Mouse (Mus musculus): ENCODE measurements around the gene St6galnac4. TPM values are rescaled to one million over a fixed set of nuclear protein-coding genes. Genes with fewer than 3 reads are reported as not detected.

St6galnac4 gene
- polyA plus RNA-seq, 1 experiment from 2014 or later = 40.6 TPM

DNA sequence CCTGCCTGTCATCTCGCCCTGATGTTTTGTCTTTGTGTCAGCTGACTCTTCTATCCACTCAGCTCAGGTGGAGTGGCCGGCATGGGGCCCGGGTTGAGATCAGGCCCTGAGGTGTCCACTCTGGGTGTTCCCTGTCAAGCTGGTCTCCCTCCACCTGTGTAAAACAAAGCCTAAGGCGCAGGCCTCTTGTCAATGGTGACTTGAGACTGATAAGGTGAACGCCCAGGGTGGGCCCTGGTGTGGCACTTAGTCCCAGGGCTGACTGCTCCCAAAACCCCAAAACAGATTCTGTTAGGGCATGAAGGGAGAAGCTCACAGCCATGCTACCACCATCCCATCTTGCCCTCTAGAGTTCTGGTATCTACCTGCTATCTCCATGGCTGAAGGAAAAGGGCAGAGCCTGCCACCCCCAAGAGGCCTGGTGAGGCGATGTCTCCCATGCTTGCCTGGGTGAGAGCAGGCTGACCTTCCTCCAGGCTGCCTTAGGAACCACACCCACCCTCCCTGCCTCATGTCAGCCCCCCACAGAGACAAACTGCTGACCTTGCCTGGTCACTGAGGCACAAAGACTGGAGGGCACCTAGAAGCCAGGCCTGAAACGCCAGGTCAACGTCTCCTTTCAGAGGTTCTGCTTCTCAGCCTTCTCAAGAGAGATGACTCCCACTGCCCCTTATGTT, 58.0 kb downstream of the St6galnac4 start:
- whole genome bisulfite sequencing = 78% methylated on average over 8 of the region's 8 CpGs
- Histone ChIP-seq H3K36me3 (ENCODE audit: control insufficient read depth, insufficient read depth) (no peaks in the 10 kb centered on the region), H3K9ac (ENCODE audit: low read length) (no peak overlapping the region), H3K4me1 (ENCODE audit: control insufficient read depth, insufficient read depth, low read length) (peaks cover 44% of the 10 kb centered on the region), H3K27ac (ENCODE audit: low read length) (no peak overlapping the region), H3K4me3 (ENCODE audit: low read length) (no peak overlapping the region), H3K9me3 (replicated peaks; ENCODE audit: control insufficient read depth, low read length) (no peaks in the 10 kb centered on the region), H3K4me2 (ENCODE audit: low read depth, low read length) (no peak overlapping the region), H3K27me3 (ENCODE audit: control insufficient read depth, insufficient read depth, low read length) (no peaks in the 10 kb centered on the region)
- no peak for ATAC-seq (replicated peaks; ENCODE audit: extremely low read depth, insufficient read depth, low FRiP score)

GRCm38 (mm10) chr2:32645647-32646046, 58.8 kb downstream of the St6galnac4 start:
- H3K4me3 ChIP-seq (ENCODE audit: low read length) = no peak overlapping the region
- peak overlapping the region; percentile 89 for H3K27ac ChIP-seq (ENCODE audit: low read length)
- no peaks in the 10 kb centered on the region for H3K27me3 ChIP-seq (ENCODE audit: control insufficient read depth, insufficient read depth, low read length)
- H3K36me3 ChIP-seq (ENCODE audit: control insufficient read depth, insufficient read depth) = no peaks in the 10 kb centered on the region
- H3K9me3 ChIP-seq (replicated peaks; ENCODE audit: control insufficient read depth, low read length) = no peaks in the 10 kb centered on the region
- H3K9ac ChIP-seq (ENCODE audit: low read length) = no peak overlapping the region
- no peak overlapping the region for H3K4me2 ChIP-seq (ENCODE audit: low read depth, low read length)
- H3K4me1 ChIP-seq (ENCODE audit: control insufficient read depth, insufficient read depth, low read length) = peaks cover 40% of the 10 kb centered on the region
- WGBS = 60% methylated on average over 3 of the region's 3 CpGs
- no peak for ATAC-seq (replicated peaks; ENCODE audit: extremely low read depth, insufficient read depth, low FRiP score)

DNA sequence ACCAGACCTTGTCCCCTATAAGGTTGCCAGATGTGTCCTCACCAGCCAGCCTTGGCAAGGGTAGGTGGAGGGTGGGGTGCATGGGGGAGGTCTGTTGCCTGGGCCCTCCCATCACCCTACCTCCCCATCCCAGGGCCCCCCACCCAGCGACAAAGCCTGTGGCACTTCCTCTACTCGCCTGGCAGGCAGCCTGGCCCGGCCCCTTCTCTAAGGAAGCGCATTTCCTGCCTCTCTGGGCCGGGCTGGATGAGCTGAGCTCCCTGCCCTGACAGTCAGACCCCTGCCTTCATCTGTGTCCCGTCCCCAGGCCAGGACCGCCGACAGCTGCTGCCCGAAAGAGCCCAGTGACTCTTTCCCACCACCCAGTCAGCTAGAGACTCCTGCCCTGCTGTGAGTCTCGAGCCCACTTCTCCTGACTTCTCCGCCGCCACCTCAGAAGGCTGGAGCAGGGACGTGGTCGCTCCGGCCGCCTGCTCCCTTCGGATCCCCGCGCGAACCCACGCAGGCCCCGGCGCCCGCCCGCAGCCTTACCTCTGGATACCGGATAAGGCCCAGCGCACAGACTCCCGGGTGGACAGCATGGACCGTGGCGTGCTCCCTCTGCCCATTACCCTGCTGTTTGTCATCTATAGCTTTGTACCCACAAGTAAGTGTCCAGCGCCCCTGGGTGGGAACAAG, 59.6 kb downstream of the St6galnac4 start, which contains the start of gene Eng:
Gene Eng, plus strand, starts transcription at position 217 of the 678 bp plus-strand sequence.
- Histone ChIP-seq H3K36me3 (ENCODE audit: control insufficient read depth, insufficient read depth) (no peaks in the 10 kb centered on the region), H3K4me1 (ENCODE audit: control insufficient read depth, insufficient read depth, low read length) (peaks cover 37% of the 10 kb centered on the region), H3K4me2 (ENCODE audit: low read depth, low read length) (peak within 1 kb of the TSS; percentile 41), H3K4me3 (ENCODE audit: low read length) (peak within 1 kb of the TSS; percentile 61), H3K9me3 (replicated peaks; ENCODE audit: control insufficient read depth, low read length) (no peaks in the 10 kb centered on the region), H3K27ac (ENCODE audit: low read length) (peak within 1 kb of the TSS; percentile 89), H3K9ac (ENCODE audit: low read length) (peak within 1 kb of the TSS; percentile 80), H3K27me3 (ENCODE audit: control insufficient read depth, insufficient read depth, low read length) (no peaks in the 10 kb centered on the region)
- ATAC-seq (replicated peaks; ENCODE audit: extremely low read depth, insufficient read depth, low FRiP score) = peak; percentile 69
- WGBS = 41% methylated on average over 31 of the region's 31 CpGs

DNA sequence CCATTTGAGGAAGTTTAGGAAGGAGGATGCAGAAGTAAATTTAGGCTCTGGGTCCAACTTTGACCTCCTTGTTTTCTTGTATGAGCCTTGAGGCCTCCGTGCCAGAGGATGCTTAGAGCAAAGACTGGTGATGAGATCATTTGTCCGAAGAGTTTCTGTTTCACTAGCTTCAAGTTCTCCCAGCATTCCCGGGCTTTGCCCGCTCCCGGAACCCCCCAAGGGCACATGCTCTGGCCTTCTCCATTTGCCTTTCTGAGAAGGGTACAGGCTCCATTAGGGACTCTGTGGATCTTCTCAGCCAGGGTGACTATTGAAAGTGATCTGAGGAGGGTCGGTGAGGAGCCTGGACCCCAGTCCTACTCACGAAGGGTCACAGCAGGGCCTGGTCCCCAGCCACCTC, 60.5 kb downstream of the St6galnac4 start:
- H3K9me3 ChIP-seq (replicated peaks; ENCODE audit: control insufficient read depth, low read length) = no peaks in the 10 kb centered on the region
- peak overlapping the region; percentile 61 for H3K4me3 ChIP-seq (ENCODE audit: low read length)
- ATAC-seq (replicated peaks; ENCODE audit: extremely low read depth, insufficient read depth, low FRiP score) = no peak
- peaks cover 29% of the 10 kb centered on the region for H3K4me1 ChIP-seq (ENCODE audit: control insufficient read depth, insufficient read depth, low read length)
- H3K27ac ChIP-seq (ENCODE audit: low read length) = peak overlapping the region; percentile 89
- H3K36me3 ChIP-seq (ENCODE audit: control insufficient read depth, insufficient read depth) = no peaks in the 10 kb centered on the region
- H3K4me2 ChIP-seq (ENCODE audit: low read depth, low read length) = peak overlapping the region; percentile 41
- WGBS = 59% methylated on average over 7 of the region's 7 CpGs
- H3K9ac ChIP-seq (ENCODE audit: low read length) = peak overlapping the region; percentile 80
- no peaks in the 10 kb centered on the region for H3K27me3 ChIP-seq (ENCODE audit: control insufficient read depth, insufficient read depth, low read length)

Other genes with a start within 250 kb of the St6galnac4 start
- 36.7 and 38.4 TPM in 2 replicates for gene Ciz1, start 234.8 kb upstream of the St6galnac4 start, polyA plus RNA-seq (2015; fragmentation: Nextera tagmentation; extraction: Ambion mirVana)
- 2.4 and 2.7 TPM in 2 replicates for gene Dnm1, start 233.8 kb upstream of the St6galnac4 start, polyA plus RNA-seq (2015; fragmentation: Nextera tagmentation; extraction: Ambion mirVana)
- gene 1110008P14Rik, start 205.2 kb upstream of the St6galnac4 start, polyA plus RNA-seq (2015; fragmentation: Nextera tagmentation; extraction: Ambion mirVana) = 46.3 and 46.5 TPM in 2 replicates
- gene Lcn2, start 198.8 kb upstream of the St6galnac4 start, polyA plus RNA-seq (2015; fragmentation: Nextera tagmentation; extraction: Ambion mirVana) = 1.9 and 2.5 TPM in 2 replicates
- 44.2 and 50.7 TPM in 2 replicates for gene Ptges2, start 191.2 kb upstream of the St6galnac4 start, polyA plus RNA-seq (2015; fragmentation: Nextera tagmentation; extraction: Ambion mirVana)
- gene Naif1, start 136.6 kb upstream of the St6galnac4 start, polyA plus RNA-seq (2015; fragmentation: Nextera tagmentation; extraction: Ambion mirVana) = 5.1 and 5.6 TPM in 2 replicates
- gene Slc25a25, start 135.7 kb upstream of the St6galnac4 start, polyA plus RNA-seq (2015; fragmentation: Nextera tagmentation; extraction: Ambion mirVana) = 12.2 and 12.8 TPM in 2 replicates
- 5.8 and 6.6 TPM in 2 replicates for gene Fam102a, start 51.8 kb upstream of the St6galnac4 start, polyA plus RNA-seq (2015; fragmentation: Nextera tagmentation; extraction: Ambion mirVana)
- gene Dpm2, start 16.2 kb upstream of the St6galnac4 start, polyA plus RNA-seq (2015; fragmentation: Nextera tagmentation; extraction: Ambion mirVana) = 72.1 and 73.0 TPM in 2 replicates
- gene Pip5kl1, start 12.3 kb upstream of the St6galnac4 start, polyA plus RNA-seq (2015; fragmentation: Nextera tagmentation; extraction: Ambion mirVana) = 0.16 and 0.32 TPM in 2 replicates
- not detected in 2 replicates for gene 9430097D07Rik, start 11.4 kb upstream of the St6galnac4 start, polyA plus RNA-seq (2015; fragmentation: Nextera tagmentation; extraction: Ambion mirVana)
- 33.4 and 34.1 TPM in 2 replicates for gene St6galnac6, start 12.6 kb downstream of the St6galnac4 start, polyA plus RNA-seq (2015; fragmentation: Nextera tagmentation; extraction: Ambion mirVana)
- 470 and 488 TPM in 2 replicates for gene Ak1, start 34.7 kb downstream of the St6galnac4 start, polyA plus RNA-seq (2015; fragmentation: Nextera tagmentation; extraction: Ambion mirVana)
- 170 and 176 TPM in 2 replicates for gene Eng, start 59.5 kb downstream of the St6galnac4 start, polyA plus RNA-seq (2015; fragmentation: Nextera tagmentation; extraction: Ambion mirVana)
- 16.7 and 16.9 TPM in 2 replicates for gene Fpgs, start 117.0 kb downstream of the St6galnac4 start, polyA plus RNA-seq (2015; fragmentation: Nextera tagmentation; extraction: Ambion mirVana)
- gene Cdk9, start 126.0 kb downstream of the St6galnac4 start, polyA plus RNA-seq (2015; fragmentation: Nextera tagmentation; extraction: Ambion mirVana) = 57.1 and 59.8 TPM in 2 replicates
- 32.4 and 33.6 TPM in 2 replicates for gene Sh2d3c, start 134.0 kb downstream of the St6galnac4 start, polyA plus RNA-seq (2015; fragmentation: Nextera tagmentation; extraction: Ambion mirVana)
- 0.17 and 0.26 TPM in 2 replicates for gene 6330409D20Rik, start 153.9 kb downstream of the St6galnac4 start, polyA plus RNA-seq (2015; fragmentation: Nextera tagmentation; extraction: Ambion mirVana)
- gene Tor2a, start 170.1 kb downstream of the St6galnac4 start, polyA plus RNA-seq (2015; fragmentation: Nextera tagmentation; extraction: Ambion mirVana) = 38.1 and 38.9 TPM in 2 replicates
- 0.34 and 0.43 TPM in 2 replicates for gene Ttc16, start 188.5 kb downstream of the St6galnac4 start, polyA plus RNA-seq (2015; fragmentation: Nextera tagmentation; extraction: Ambion mirVana)
- 5.2 and 6.1 TPM in 2 replicates for gene Ptrh1, start 188.7 kb downstream of the St6galnac4 start, polyA plus RNA-seq (2015; fragmentation: Nextera tagmentation; extraction: Ambion mirVana)
- gene Cfap157, start 197.3 kb downstream of the St6galnac4 start, polyA plus RNA-seq (2015; fragmentation: Nextera tagmentation; extraction: Ambion mirVana) = 0.53 and 0.70 TPM in 2 replicates

All from heart, embryonic 16.5 days (tissue).